Mouse (Mus musculus): ENCODE results near the gene B4galt2. TPM values are rescaled to one million over a fixed set of nuclear protein-coding genes. Genes with fewer than 3 reads are reported as not detected.

The B4galt2 gene
- polyA plus RNA-seq, 1 experiment from 2014 or later: 47.9 TPM

GRCm38 (mm10) chr4:117894601-117895000, 11.3 kb upstream of the B4galt2 start:
- H3K27ac ChIP-seq (ENCODE audit: low read length): no peak overlapping the region
- H3K9me3 ChIP-seq (ENCODE audit: control insufficient read depth, low read length): no peaks in the 10 kb centered on the region
- no peak for ATAC-seq
- no peak overlapping the region for H3K4me2 ChIP-seq (ENCODE audit: low read length)
- H3K4me3 ChIP-seq (replicated peaks; ENCODE audit: low read length): no peak overlapping the region
- H3K27me3 ChIP-seq (replicated peaks; ENCODE audit: control insufficient read depth, insufficient read depth, low read length): no peaks in the 10 kb centered on the region
- no peak overlapping the region for H3K9ac ChIP-seq (replicated peaks; ENCODE audit: low read depth, low read length)
- H3K36me3 ChIP-seq (ENCODE audit: control insufficient read depth, insufficient read depth): peaks cover 31% of the 10 kb centered on the region
- 89% methylated on average over 8 of the region's 8 CpGs for WGBS
- H3K4me1 ChIP-seq (replicated peaks; ENCODE audit: control insufficient read depth, insufficient read depth, low read length): peaks cover 13% of the 10 kb centered on the region

GRCm38 (mm10) chr4:117893376-117893775, 10.1 kb upstream of the B4galt2 start:
- Histone ChIP-seq H3K4me3 (replicated peaks; ENCODE audit: low read length) (no peak overlapping the region), H3K4me1 (replicated peaks; ENCODE audit: control insufficient read depth, insufficient read depth, low read length) (peaks cover 13% of the 10 kb centered on the region), H3K9me3 (ENCODE audit: control insufficient read depth, low read length) (no peaks in the 10 kb centered on the region), H3K36me3 (ENCODE audit: control insufficient read depth, insufficient read depth) (peaks cover 20% of the 10 kb centered on the region), H3K27me3 (replicated peaks; ENCODE audit: control insufficient read depth, insufficient read depth, low read length) (no peaks in the 10 kb centered on the region), H3K4me2 (ENCODE audit: low read length) (no peak overlapping the region), H3K9ac (replicated peaks; ENCODE audit: low read depth, low read length) (no peak overlapping the region), H3K27ac (ENCODE audit: low read length) (no peak overlapping the region)
- 27% methylated on average over 9 of the region's 9 CpGs for WGBS
- ATAC-seq: no peak

GRCm38 (mm10) chr4:117891738-117892161, 8.5 kb upstream of the B4galt2 start, which contains the start of gene Dph2:
TSS of gene Dph2 (minus strand) at chr4:117892032.
- peak within 1 kb of the TSS; percentile 36 for H3K9ac ChIP-seq (replicated peaks; ENCODE audit: low read depth, low read length)
- under 1% methylated on average over 21 of the region's 21 CpGs for WGBS

DNA sequence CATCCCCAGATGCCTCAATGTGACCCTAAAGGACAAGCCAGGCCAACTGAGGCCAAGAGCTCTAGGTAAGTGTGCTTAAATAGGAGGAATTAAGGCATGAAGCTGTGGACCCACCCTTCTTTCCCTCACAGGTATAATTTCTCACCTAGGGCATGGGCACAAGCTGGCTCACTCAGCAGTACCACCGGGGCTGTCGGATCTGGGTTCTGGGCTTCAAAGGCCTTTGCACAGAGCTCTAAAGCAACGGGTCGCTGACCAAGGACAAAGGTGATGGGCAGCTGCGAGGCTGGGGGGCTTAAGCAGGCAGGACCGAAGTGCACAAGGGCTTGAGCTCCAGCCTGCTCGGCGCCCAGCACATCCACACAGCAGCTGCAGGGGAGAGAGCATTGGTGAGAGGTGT, 7.5 kb upstream of the B4galt2 start:
- H3K27ac ChIP-seq (ENCODE audit: low read length): no peak overlapping the region
- peak overlapping the region; percentile 92 for H3K4me2 ChIP-seq (ENCODE audit: low read length)
- peaks cover 10% of the 10 kb centered on the region for H3K36me3 ChIP-seq (ENCODE audit: control insufficient read depth, insufficient read depth)
- H3K4me3 ChIP-seq (replicated peaks; ENCODE audit: low read length): no peak overlapping the region; the same call in 1 of the 2 replicates
- WGBS: 55% methylated on average over 8 of the region's 8 CpGs
- peaks cover 26% of the 10 kb centered on the region for H3K4me1 ChIP-seq (replicated peaks; ENCODE audit: control insufficient read depth, insufficient read depth, low read length)
- no peaks in the 10 kb centered on the region for H3K27me3 ChIP-seq (replicated peaks; ENCODE audit: control insufficient read depth, insufficient read depth, low read length)
- H3K9me3 ChIP-seq (ENCODE audit: control insufficient read depth, low read length): no peaks in the 10 kb centered on the region
- ATAC-seq: no peak
- no peak overlapping the region for H3K9ac ChIP-seq (replicated peaks; ENCODE audit: low read depth, low read length)

More at GRCm38 (mm10) chr4:117891738-117892161, 8.5 kb upstream of the B4galt2 start, which contains the start of gene Dph2:
- Histone ChIP-seq H3K9me3 (ENCODE audit: control insufficient read depth, low read length) (no peaks in the 10 kb centered on the region), H3K4me3 (replicated peaks; ENCODE audit: low read length) (peak within 1 kb of the TSS; percentile 55), H3K27me3 (replicated peaks; ENCODE audit: control insufficient read depth, insufficient read depth, low read length) (no peaks in the 10 kb centered on the region), H3K4me1 (replicated peaks; ENCODE audit: control insufficient read depth, insufficient read depth, low read length) (peaks cover 16% of the 10 kb centered on the region), H3K27ac (ENCODE audit: low read length) (no peak within 1 kb of the TSS), H3K36me3 (ENCODE audit: control insufficient read depth, insufficient read depth) (peaks cover 10% of the 10 kb centered on the region), H3K4me2 (ENCODE audit: low read length) (peak within 1 kb of the TSS; percentile 92)
- peak; percentile 91 for ATAC-seq

DNA sequence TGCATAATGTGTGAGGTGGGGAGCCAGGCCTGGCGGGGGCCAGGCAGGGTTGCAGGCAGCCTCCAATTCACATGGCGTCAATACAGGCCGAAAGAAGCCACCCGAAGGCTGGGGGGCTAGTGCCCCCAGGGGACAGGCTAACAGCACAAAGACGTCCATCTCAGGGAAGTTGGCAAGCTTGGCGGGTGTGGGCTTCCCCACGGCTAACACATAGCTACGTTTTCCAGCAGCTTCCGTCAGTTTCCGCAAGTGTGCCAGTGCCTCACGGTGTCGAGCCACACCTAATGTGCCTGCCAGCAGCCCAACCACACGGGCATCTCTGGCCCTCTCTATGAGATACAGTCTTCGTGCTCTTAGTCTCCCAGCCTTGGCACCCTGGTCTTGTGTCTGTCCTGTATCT, 6.7 kb upstream of the B4galt2 start:
- H3K9ac ChIP-seq (replicated peaks; ENCODE audit: low read depth, low read length): no peak overlapping the region
- no peak overlapping the region for H3K4me2 ChIP-seq (ENCODE audit: low read length)
- H3K4me3 ChIP-seq (replicated peaks; ENCODE audit: low read length): no peak overlapping the region
- no peak for ATAC-seq
- peaks cover 12% of the 10 kb centered on the region for H3K36me3 ChIP-seq (ENCODE audit: control insufficient read depth, insufficient read depth)
- no peak overlapping the region for H3K27ac ChIP-seq (ENCODE audit: low read length)
- H3K4me1 ChIP-seq (replicated peaks; ENCODE audit: control insufficient read depth, insufficient read depth, low read length): peaks cover 29% of the 10 kb centered on the region
- H3K9me3 ChIP-seq (ENCODE audit: control insufficient read depth, low read length): no peaks in the 10 kb centered on the region
- WGBS: 86% methylated on average over 14 of the region's 14 CpGs
- H3K27me3 ChIP-seq (replicated peaks; ENCODE audit: control insufficient read depth, insufficient read depth, low read length): no peaks in the 10 kb centered on the region

DNA sequence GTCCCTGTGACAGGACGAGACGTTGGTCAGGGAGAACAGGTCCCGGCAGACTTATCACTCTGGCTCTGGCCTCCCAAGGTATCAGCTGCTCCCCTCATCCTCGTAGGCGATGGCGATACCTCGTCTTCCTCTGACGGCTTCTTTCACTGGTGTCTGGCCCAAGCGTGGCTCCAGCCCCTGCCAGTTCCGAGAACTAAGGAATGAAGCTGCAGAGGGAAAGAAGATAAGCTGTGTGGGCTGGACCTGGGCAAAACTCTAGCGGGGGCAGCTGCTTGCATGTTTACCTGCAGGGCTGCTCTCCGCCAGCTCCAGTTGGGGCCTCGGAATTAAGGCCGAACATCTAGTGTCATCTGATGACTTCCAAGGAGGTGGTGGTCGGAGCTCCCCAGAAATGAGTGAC, 6.2 kb upstream of the B4galt2 start:
- H3K27ac ChIP-seq (ENCODE audit: low read length): no peak overlapping the region
- H3K9me3 ChIP-seq (ENCODE audit: control insufficient read depth, low read length): no peaks in the 10 kb centered on the region
- H3K9ac ChIP-seq (replicated peaks; ENCODE audit: low read depth, low read length): no peak overlapping the region
- 93% methylated on average over 15 of the region's 15 CpGs for WGBS
- no peak overlapping the region for H3K4me2 ChIP-seq (ENCODE audit: low read length)
- peaks cover 31% of the 10 kb centered on the region for H3K4me1 ChIP-seq (replicated peaks; ENCODE audit: control insufficient read depth, insufficient read depth, low read length)
- H3K4me3 ChIP-seq (replicated peaks; ENCODE audit: low read length): no peak overlapping the region
- peaks cover 13% of the 10 kb centered on the region for H3K36me3 ChIP-seq (ENCODE audit: control insufficient read depth, insufficient read depth)
- H3K27me3 ChIP-seq (replicated peaks; ENCODE audit: control insufficient read depth, insufficient read depth, low read length): no peaks in the 10 kb centered on the region
- ATAC-seq: no peak

DNA sequence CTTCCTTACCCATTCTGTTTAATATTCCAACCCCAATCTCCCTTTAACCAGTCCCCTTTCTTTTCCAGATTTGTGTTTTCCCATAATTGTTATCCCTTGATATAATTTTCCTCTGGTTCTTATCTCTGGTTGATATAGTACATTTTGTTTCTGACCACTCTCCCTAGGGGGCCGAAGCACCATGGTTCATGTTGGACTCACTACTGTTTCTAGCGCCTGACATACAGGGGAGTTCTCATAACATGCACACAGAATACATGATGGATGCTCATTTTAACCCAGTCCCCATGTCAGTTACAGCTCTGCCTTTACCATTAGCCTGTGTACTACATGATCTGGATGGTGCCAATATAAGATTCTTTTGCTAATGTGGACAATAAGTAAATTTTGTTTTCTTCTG, 4.6 kb upstream of the B4galt2 start:
- no peak overlapping the region for H3K27ac ChIP-seq (ENCODE audit: low read length)
- peaks cover 42% of the 10 kb centered on the region for H3K4me1 ChIP-seq (replicated peaks; ENCODE audit: control insufficient read depth, insufficient read depth, low read length)
- H3K4me3 ChIP-seq (replicated peaks; ENCODE audit: low read length): no peak overlapping the region
- no peak overlapping the region for H3K4me2 ChIP-seq (ENCODE audit: low read length)
- WGBS: 75% methylated on average over 2 of the region's 2 CpGs
- H3K36me3 ChIP-seq (ENCODE audit: control insufficient read depth, insufficient read depth): peaks cover 11% of the 10 kb centered on the region
- no peak overlapping the region for H3K9ac ChIP-seq (replicated peaks; ENCODE audit: low read depth, low read length)
- no peaks in the 10 kb centered on the region for H3K9me3 ChIP-seq (ENCODE audit: control insufficient read depth, low read length)
- no peaks in the 10 kb centered on the region for H3K27me3 ChIP-seq (replicated peaks; ENCODE audit: control insufficient read depth, insufficient read depth, low read length)
- ATAC-seq: no peak

GRCm38 (mm10) chr4:117887133-117887532, 3.8 kb upstream of the B4galt2 start, which contains the start of gene Atp6v0b:
TSS of gene Atp6v0b (minus strand) at chr4:117887333.
- WGBS: 2% methylated on average over 37 of the region's 37 CpGs

DNA sequence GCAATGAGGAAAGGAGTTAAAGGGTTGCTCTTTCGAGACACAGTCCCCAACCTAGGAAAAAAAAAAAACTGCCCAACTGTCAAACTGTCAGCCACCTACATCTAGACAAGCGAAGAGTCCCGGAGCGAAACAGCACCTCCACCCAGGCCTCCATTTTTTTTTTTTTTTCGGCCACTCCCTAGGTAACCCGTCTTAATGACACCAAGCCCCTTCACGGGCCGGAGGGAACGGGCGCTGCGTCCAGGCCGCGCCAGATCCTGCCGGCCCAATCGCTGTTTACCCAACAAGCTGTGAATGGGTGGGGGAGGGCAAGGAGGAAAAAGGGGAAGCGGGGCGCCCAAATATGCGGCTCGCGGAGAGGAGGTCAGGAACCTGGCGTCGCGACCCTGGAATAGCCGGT, 3.4 kb upstream of the B4galt2 start:
- Histone ChIP-seq H3K27me3 (replicated peaks; ENCODE audit: control insufficient read depth, insufficient read depth, low read length) (no peaks in the 10 kb centered on the region), H3K4me1 (replicated peaks; ENCODE audit: control insufficient read depth, insufficient read depth, low read length) (peaks cover 49% of the 10 kb centered on the region), H3K9me3 (ENCODE audit: control insufficient read depth, low read length) (no peaks in the 10 kb centered on the region), H3K4me3 (replicated peaks; ENCODE audit: low read length) (peak overlapping the region; percentile 96), H3K9ac (replicated peaks; ENCODE audit: low read depth, low read length) (peak overlapping the region; percentile 97), H3K4me2 (ENCODE audit: low read length) (peak overlapping the region; percentile 95), H3K27ac (ENCODE audit: low read length) (peak overlapping the region; percentile 30; the same call in 1 of the 2 replicates), H3K36me3 (ENCODE audit: control insufficient read depth, insufficient read depth) (peaks cover 11% of the 10 kb centered on the region)
- WGBS: 2% methylated on average over 23 of the region's 24 CpGs
- peak; percentile 2 for ATAC-seq

More at GRCm38 (mm10) chr4:117887133-117887532, 3.8 kb upstream of the B4galt2 start, which contains the start of gene Atp6v0b:
- H3K36me3 ChIP-seq (ENCODE audit: control insufficient read depth, insufficient read depth): peaks cover 11% of the 10 kb centered on the region
- peak; percentile 83 for ATAC-seq
- H3K9ac ChIP-seq (replicated peaks; ENCODE audit: low read depth, low read length): peak within 1 kb of the TSS; percentile 97
- H3K4me3 ChIP-seq (replicated peaks; ENCODE audit: low read length): peak within 1 kb of the TSS; percentile 96
- H3K4me2 ChIP-seq (ENCODE audit: low read length): peak within 1 kb of the TSS; percentile 95
- H3K4me1 ChIP-seq (replicated peaks; ENCODE audit: control insufficient read depth, insufficient read depth, low read length): peaks cover 44% of the 10 kb centered on the region
- peak within 1 kb of the TSS; percentile 30; the same call in 1 of the 2 replicates for H3K27ac ChIP-seq (ENCODE audit: low read length)
- no peaks in the 10 kb centered on the region for H3K27me3 ChIP-seq (replicated peaks; ENCODE audit: control insufficient read depth, insufficient read depth, low read length)
- H3K9me3 ChIP-seq (ENCODE audit: control insufficient read depth, low read length): no peaks in the 10 kb centered on the region

Measured in forebrain, embryonic 16.5 days (tissue).